Mouse (Mus musculus) lung, postnatal 0 days (tissue): ENCODE measurements at regions not wholly inside any gene's neighbourhood (a gene's known extent, or its start where the extent isn't known, plus 50 kb on each side); places are given as distances from the start of the nearest gene placed in this dataset.
A peak's percentile ranks its signal among the peaks of the same experiment; 100 is the strongest.

Source experiments
- CTCF ChIP-seq: IDR thresholded peaks from 2 replicates; pipeline ENCODE4 v1.5.1; 2016; ENCODE audit warnings: antibody characterized with exemption, mild to moderate bottlenecking
- EP300 ChIP-seq: IDR thresholded peaks from 2 replicates; pipeline ENCODE4 v1.6.1; 2016; ENCODE audit warnings: antibody characterized with exemption, mild to moderate bottlenecking, control low read depth

DNA sequence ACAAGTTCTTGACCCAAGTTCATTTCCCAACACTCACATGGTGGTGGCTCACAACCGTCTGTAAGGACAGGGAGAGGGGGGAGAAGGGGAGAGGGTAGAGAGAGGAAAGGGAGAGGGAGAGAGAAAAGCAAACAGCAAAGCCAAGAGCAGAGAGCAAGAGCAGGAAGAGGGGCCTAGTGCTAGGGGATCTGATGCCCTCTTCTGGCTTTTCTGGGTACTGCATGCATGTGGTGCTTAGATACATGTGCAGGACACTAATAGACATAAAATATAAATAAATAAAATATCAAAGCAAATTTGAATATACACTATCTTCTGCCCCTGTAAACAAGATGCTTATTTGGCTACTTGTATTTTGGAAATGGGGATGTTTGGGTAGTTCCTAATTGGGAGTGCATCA, 91.2 kb downstream of the Rnf138rt1 start:
- peak; percentile 65 for TF ChIP-seq CTCF
- TF ChIP-seq EP300, result no peak
